22 mouse cellular contexts compared by ENCODE assay signal in the genomic region with DNA sequence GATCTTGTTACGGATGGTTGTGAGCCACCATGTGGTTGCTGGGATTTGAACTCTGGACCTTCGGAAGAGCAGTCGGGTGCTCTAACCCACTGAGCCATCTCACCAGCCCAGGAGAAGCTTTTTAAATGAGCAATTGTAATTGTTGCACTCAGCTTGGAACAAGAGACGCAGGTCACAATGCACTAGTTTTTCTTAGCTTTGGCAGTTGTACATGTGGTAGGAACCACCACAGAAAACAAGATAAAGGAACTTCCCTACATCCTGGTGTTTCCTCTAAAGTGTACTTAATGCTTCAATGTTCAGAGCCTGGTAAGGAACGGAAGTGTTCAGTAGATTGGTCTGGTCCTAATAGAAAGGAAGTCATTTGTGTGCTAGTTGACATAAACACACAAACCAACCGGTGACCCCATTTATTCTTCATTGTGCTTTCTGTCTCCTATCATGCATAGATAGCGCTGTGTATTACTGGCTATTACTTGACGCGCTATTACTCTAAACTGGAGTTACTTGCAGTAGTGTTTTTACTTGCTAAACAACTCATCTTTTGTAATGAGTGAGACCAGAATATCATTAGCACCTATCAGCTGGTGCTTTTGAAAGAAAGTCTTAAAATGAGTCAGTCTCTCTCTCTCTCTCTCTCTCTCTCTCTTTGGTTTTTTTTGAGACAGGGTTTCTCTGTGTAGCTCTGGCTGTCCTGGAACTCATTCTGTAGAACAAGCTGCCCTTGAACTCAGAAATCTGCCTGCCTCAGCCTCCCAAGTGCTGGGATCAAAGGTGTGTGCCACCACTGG. TPM values are rescaled to one million over a fixed set of nuclear protein-coding genes. Genes with fewer than 3 reads are reported as not detected.
DNase-seq lines count a peak whose midpoint lies in the region; ATAC-seq and TF ChIP-seq lines count a peak whose summit lies in the region.
"Had no signal": no experiment of that assay in that cellular context is flagged by ENCODE, and none has a peak within 500 bp of the region (broad histone marks: within the 10 kb centered on the region; RNA-seq: fewer than 3 reads in every experiment).

No protein-coding gene starts in this region.

- no peak overlapping the region for H3ac ChIP-seq in myocyte (ENCODE audit: control insufficient read depth, insufficient read length)

- intact Hi-C loops in left cerebral cortex, postnatal 36 days (cut with DNase I) = no loop called here

- no peak overlapping the region for H3K4me3 ChIP-seq in lung, embryonic 14.5 days (ENCODE audit: low read depth, low read length)
- no peak overlapping the region for H3K4me3 ChIP-seq in lung, adult 2 months (replicated peaks; ENCODE audit: extremely low read depth, low read depth, low read length)
- H3K4me3 ChIP-seq in MEL (ENCODE audit: control insufficient read depth in 1 of 2, insufficient read depth in 1 of 2, low read depth in 2 of 2, low read length in 2 of 2) = peak overlapping the region; percentile 11 to 19; a peak in 2 of 4 replicates
- H3K4me3 ChIP-seq in myocyte = peak overlapping the region; percentile 66

- 83% methylated on average over 9 of the region's 9 CpGs for WGBS in lung, embryonic 14.5 days
- WGBS in lung, adult 2 months = 67% methylated on average over 9 of the region's 9 CpGs

- peak; percentile 22 for DNase-seq in lung, embryonic 14.5 days
- no peak for DNase-seq in lung, adult 2 months
- DNase-seq in MEL (ENCODE audit: low read depth, low spot score) = peak; percentile 82
- DNase-seq in left cerebral cortex, postnatal 36 days (ENCODE audit: low spot score in 2 of 2) = no peak
- no peak for DNase-seq in cerebellum, adult 18-20 months
- DNase-seq: adrenal gland, adult 8-10 months; cerebellum, adult 11-12 months; cerebellum, postnatal 25 days; gastrocnemius, postnatal 14 days; heart, adult 18-20 months; heart, postnatal 14 days; kidney, adult 2 months; left cerebral cortex, postnatal 4 days; lung, adult 18-20 months; lung, postnatal 4 days had no signal

- no peak overlapping the region for H3K27ac ChIP-seq in lung, embryonic 14.5 days (ENCODE audit: low read depth)
- H3K27ac ChIP-seq in MEL (ENCODE audit: control insufficient read depth, low read depth, low read length) = peak overlapping the region; percentile 63
- H3K27ac ChIP-seq: midbrain, embryonic 12.5 days; stomach, postnatal 0 days had no signal

- TF ChIP-seq EP300 in MEL (IDR thresholded peaks at IDR 0.05; ENCODE audit: low read depth in 1 of 2, low read length in 2 of 2) = peak; percentile 28 to 63; a peak in 3 of 4 replicates

- no peak for ATAC-seq in lung, embryonic 14.5 days (ENCODE audit: insufficient read depth)
- peak; percentile 72 for ATAC-seq in granulocyte monocyte progenitor cell, adult 5-6 weeks (replicated peaks; ENCODE audit: poor library complexity, severe bottlenecking)
- no peak for ATAC-seq in monocyte, adult 5-6 weeks (replicated peaks; ENCODE audit: insufficient number of reproducible peaks, low FRiP score, low TSS enrichment, poor library complexity, severe bottlenecking)

- no peaks in the 10 kb centered on the region for H3K4me1 ChIP-seq in lung, embryonic 14.5 days (ENCODE audit: insufficient read depth)
- 0 out of 2 replicates have a peak, but pooled peaks cover 2% of the 10 kb centered on the region for H3K4me1 ChIP-seq in lung, adult 2 months (ENCODE audit: control insufficient read depth, insufficient read depth, low read length)
- H3K4me1 ChIP-seq in MEL (ENCODE audit: control insufficient read depth in 1 of 2, insufficient read depth in 2 of 2, low read length in 2 of 2) = peaks cover 0 to 4% of the 10 kb centered on the region in 2 experiments; a peak in 2 of 4 replicates

- H3K79me2 ChIP-seq in MEL (ENCODE audit: control insufficient read depth, insufficient read depth, low read length, poor library complexity) (peaks cover 10% of the 10 kb centered on the region), myocyte (ENCODE audit: control insufficient read depth, insufficient read depth) (peaks cover 38% of the 10 kb centered on the region)

- TF ChIP-seq RAD21 in MEL (IDR thresholded peaks at IDR 0.05; ENCODE audit: low read depth, low read length) = no peak

- H3K9ac ChIP-seq in lung, embryonic 14.5 days = no peak overlapping the region
- no peak overlapping the region for H3K9ac ChIP-seq in MEL (ENCODE audit: control insufficient read depth, low read depth, low read length, poor library complexity, severe bottlenecking)

- no peak overlapping the region for H3K4me2 ChIP-seq in lung, embryonic 14.5 days
- no peak overlapping the region for H3K4me2 ChIP-seq in myocyte (ENCODE audit: low read depth)

- H3K36me3 ChIP-seq in lung, embryonic 14.5 days (ENCODE audit: insufficient read depth) = no peaks in the 10 kb centered on the region
- H3K36me3 ChIP-seq in MEL (ENCODE audit: control insufficient read depth in 1 of 2, insufficient read depth in 2 of 2, low read length in 2 of 2) = peaks cover 0 to 16% of the 10 kb centered on the region in 2 experiments; a peak in 2 of 4 replicates
- no peaks in the 10 kb centered on the region for H3K36me3 ChIP-seq in myocyte (ENCODE audit: control insufficient read depth, insufficient read depth)
- H3K36me3 ChIP-seq: hindbrain, embryonic 13.5 days; midbrain, embryonic 12.5 days had no signal

- H3K27me3 ChIP-seq in lung, embryonic 14.5 days (ENCODE audit: insufficient read depth, low read length) = no peaks in the 10 kb centered on the region
- no peaks in the 10 kb centered on the region for H3K27me3 ChIP-seq in MEL (ENCODE audit: control insufficient read depth in 1 of 2, insufficient read depth in 2 of 2, low read length in 2 of 2)
- no peaks in the 10 kb centered on the region for H3K27me3 ChIP-seq in myocyte (ENCODE audit: control insufficient read depth, insufficient read depth, insufficient read length)
- H3K27me3 ChIP-seq: heart, embryonic 12.5 days; hindbrain, embryonic 13.5 days; midbrain, embryonic 12.5 days had no signal

- TF ChIP-seq POLR2A in lung, adult 2 months (IDR thresholded peaks at IDR 0.05; ENCODE audit: borderline replicate concordance, extremely low read depth, low read depth, low read length) = no peak
- TF ChIP-seq POLR2A in MEL (IDR thresholded peaks at IDR 0.05; ENCODE audit: control insufficient read depth in 1 of 2, insufficient read depth in 1 of 2, low read depth in 1 of 2, low read length in 2 of 2, poor library complexity in 1 of 2) (no peak), myocyte (IDR thresholded peaks at IDR 0.05; ENCODE audit: insufficient read length, low read depth) (no peak)

- TF ChIP-seq CTCF in lung, embryonic 14.5 days (IDR thresholded peaks at IDR 0.05; ENCODE audit: low read depth) = no peak
- no peak for TF ChIP-seq CTCF in lung, adult 2 months (IDR thresholded peaks at IDR 0.05; ENCODE audit: insufficient read depth, low read length)
- no peak for TF ChIP-seq CTCF in MEL (IDR thresholded peaks at IDR 0.05 in 2 of 3, conservative IDR thresholded peaks at IDR 0.05 in 1 of 3; ENCODE audit: control insufficient read depth in 1 of 3, insufficient read depth in 1 of 3, low read depth in 2 of 3, low read length in 3 of 3, poor library complexity in 1 of 3, severe bottlenecking in 1 of 3)

- H3K9me3 ChIP-seq in lung, embryonic 14.5 days (ENCODE audit: low read depth, low read length) = no peaks in the 10 kb centered on the region
- no peaks in the 10 kb centered on the region for H3K9me3 ChIP-seq in MEL (replicated peaks; ENCODE audit: insufficient read depth, low read length)
- H3K9me3 ChIP-seq: heart, embryonic 12.5 days; hindbrain, embryonic 13.5 days; midbrain, embryonic 12.5 days had no signal

TF ChIP-seq in MEL, 35 proteins besides CTCF, POLR2A, EP300 and RAD21 (continues in another document):
- no peak for TF ChIP-seq BHLHE40 (IDR thresholded peaks at IDR 0.05; ENCODE audit: borderline replicate concordance, low read depth, low read length)
- TF ChIP-seq RCOR1 (IDR thresholded peaks at IDR 0.05; ENCODE audit: low read depth, low read length) = no peak
- no peak for TF ChIP-seq USF1 (IDR thresholded peaks at IDR 0.05; ENCODE audit: low read depth, low read length)
- TF ChIP-seq POLR2AphosphoS2 (IDR thresholded peaks at IDR 0.05; ENCODE audit: low read length) = no peak
- TF ChIP-seq E2F4 (IDR thresholded peaks at IDR 0.05; ENCODE audit: borderline replicate concordance, low read depth, low read length) = no peak

TF ChIP-seq in myocyte, 11 proteins besides CTCF, POLR2A, EP300 and RAD21 (continues in another document):
- TF ChIP-seq USF1 (IDR thresholded peaks at IDR 0.05; ENCODE audit: low read depth) = no peak
- TF ChIP-seq MYOD1 (IDR thresholded peaks at IDR 0.05; ENCODE audit: control insufficient read depth in 1 of 3, insufficient read length in 2 of 3, low read depth in 2 of 3) = no peak
- TF ChIP-seq SRF (IDR thresholded peaks at IDR 0.05; ENCODE audit: control insufficient read depth, insufficient read length, low read depth) = no peak
- no peak for TF ChIP-seq MYOG (IDR thresholded peaks at IDR 0.05; ENCODE audit: control insufficient read depth in 1 of 3, insufficient read depth in 1 of 3, insufficient read length in 2 of 3, low read depth in 2 of 3)
- TF ChIP-seq MAX (IDR thresholded peaks at IDR 0.05; ENCODE audit: low read depth) = no peak
- no peak for TF ChIP-seq TCF12 (IDR thresholded peaks at IDR 0.05; ENCODE audit: insufficient read depth, poor library complexity, severe bottlenecking)

RNA-seq across cellular contexts. Expression of a gene that starts 1.5 kb away (rescaled TPM):
- polyA plus RNA-seq in lung, embryonic 14.5 days (2014; fragmentation: Nextera tagmentation; extraction: Ambion mirVana) = 20.2 and 20.8 TPM in 2 replicates
- polyA plus RNA-seq in lung, adult 2 months (2012; rRNA removed) = 6.6 and 9.9 TPM in 2 replicates
- 11.8 and 14.5 TPM in 2 replicates for total RNA-seq in MEL (2012; rRNA removed)
- 10 to 100 TPM in 1 of 2 experiments, not detected in 1; 15.3 TPM for polyA plus RNA-seq in MEL (2012; ENCODE audit: insufficient read depth in 1 of 2, insufficient read length in 2 of 2, low read depth in 1 of 2, low replicate concordance in 2 of 2, missing spikeins in 1 of 2)
- total RNA-seq in granulocyte monocyte progenitor cell, adult 5-6 weeks (2014; fragmentation: Nextera tagmentation) = 10.6 and 11.2 TPM in 2 replicates
- 13.3 and 18.6 TPM in 2 replicates for total RNA-seq in granulocyte monocyte progenitor cell, adult 5-6 weeks (2017)
- polyA plus RNA-seq in myocyte (2012; fragmentation: generic; extraction: Trizol) = 5.3 TPM
- total RNA-seq in monocyte, adult 5-6 weeks (2017) = 28.1 to 43.7 TPM (median 29.7 TPM) in 3 replicates
- total RNA-seq in left cerebral cortex, postnatal 36 days (2021) = 10 to 100 TPM; 21.4 to 24.8 TPM

RNA-seq across cellular contexts. Expression of a gene that starts 1.6 kb away (rescaled TPM):
- polyA plus RNA-seq in lung, embryonic 14.5 days (2014; fragmentation: Nextera tagmentation; extraction: Ambion mirVana) = 0.51 and 0.89 TPM in 2 replicates
- polyA plus RNA-seq in lung, adult 2 months (2012; rRNA removed) = 2.5 and 2.8 TPM in 2 replicates
- total RNA-seq in MEL (2012; rRNA removed) = not detected in 2 replicates
- polyA plus RNA-seq in MEL (2012; ENCODE audit: insufficient read depth in 1 of 2, insufficient read length in 2 of 2, low read depth in 1 of 2, low replicate concordance in 2 of 2, missing spikeins in 1 of 2) (under 1 TPM in 1 of 2 experiments, not detected in 1; 0.13 TPM), myocyte (2012; fragmentation: generic; extraction: Trizol) (0.05 TPM)
- total RNA-seq in granulocyte monocyte progenitor cell, adult 5-6 weeks (2014; fragmentation: Nextera tagmentation) = not detected in 2 replicates
- total RNA-seq in granulocyte monocyte progenitor cell, adult 5-6 weeks (2017) = 0.62 TPM in 1 of 2 replicates, not detected in the other
- total RNA-seq in monocyte, adult 5-6 weeks (2017) = not detected in 3 replicates
- under 1 TPM in 1 of 2 experiments, not detected in 1; 0.64 TPM for total RNA-seq in left cerebral cortex, postnatal 36 days (2021)
- total RNA-seq: gastrocnemius, postnatal 14 days had no signal

Comparison
In these comparisons a context has a peak if more than half of its experiments do, and no peak if none do; other contexts are left out.
1. DNase-seq: peak in lung, embryonic 14.5 days (single experiment) and MEL (single experiment); none in lung, adult 2 months (single experiment), left cerebral cortex, postnatal 36 days (0 of 2) and cerebellum, adult 18-20 months (0 of 2).
2. H3K4me3 ChIP-seq: peak in MEL (2 of 2) and myocyte (single experiment); none in lung, embryonic 14.5 days (single experiment) and lung, adult 2 months (single experiment).